Mouse (Mus musculus) megakaryocyte, embryonic 14.5 days (primary cell): ENCODE measurements around the gene Smyd3. TPM values are rescaled to one million over a fixed set of nuclear protein-coding genes. Genes with fewer than 3 reads are reported as not detected.

Experiments used
- H3K27me3 ChIP-seq: replicated peaks from 2 replicates; pipeline ENCODE3; 2012; ENCODE audit warnings: inconsistent platforms
- H3K36me3 ChIP-seq: replicated peaks from 2 replicates; pipeline ENCODE3; 2012; ENCODE audit warnings: low read length, inconsistent platforms, mixed read lengths
- H3K4me1 ChIP-seq: 2 replicates; pipeline ENCODE4 v1.6.1; 2012; ENCODE audit warnings: inconsistent platforms
- H3K4me3 ChIP-seq: replicated peaks from 2 replicates; pipeline ENCODE3; 2012; ENCODE audit warnings: moderate library complexity, mild to moderate bottlenecking, inconsistent platforms
- H3K9me3 ChIP-seq: 2 replicates; pipeline ENCODE4 v1.6.1; 2012; ENCODE audit warnings: inconsistent platforms
- FLI1 ChIP-seq: IDR thresholded peaks from 2 replicates; pipeline ENCODE4 v1.6.1; 2012; ENCODE audit warnings: low read length, inconsistent platforms, mixed read lengths
- GATA1 ChIP-seq: IDR thresholded peaks from 3 replicates; pipeline ENCODE4 v1.6.1; 2012; ENCODE audit warnings: mixed read lengths, low read length, inconsistent platforms, borderline replicate concordance
- polyA plus RNA-seq: library from polyadenylated mRNA; stranded (reverse); fragments of >175 nt; gene quantifications from 2 replicates; pipeline ENCODE4 v1.2.3, GENCODE M21; 2012; ENCODE audit warnings: low replicate concordance; ENCODE audit not compliant: insufficient read depth

Gene Smyd3
- polyA plus RNA-seq, 1 experiment = 2.4 TPM

DNA sequence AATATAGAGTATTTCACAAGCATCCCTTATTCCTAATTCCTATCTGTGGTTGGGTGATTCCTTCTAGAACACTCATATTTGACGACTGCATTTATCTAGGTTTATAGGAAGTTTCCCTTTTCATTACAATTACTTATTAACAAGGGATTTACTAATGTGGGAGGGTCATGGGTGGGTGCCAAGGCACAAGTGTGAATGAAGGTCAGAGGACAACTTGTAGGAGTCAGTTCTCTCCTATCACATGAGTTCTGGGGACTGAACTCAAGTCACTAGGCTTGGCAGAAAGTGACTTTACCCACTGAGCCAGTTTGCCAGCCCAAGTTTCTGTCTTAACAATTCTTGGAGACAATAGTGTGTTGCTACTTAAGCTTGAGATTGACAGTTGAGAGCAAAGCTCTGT, 529.7 kb downstream of the Smyd3 start:
- Histone ChIP-seq H3K4me1 (no peaks in the 10 kb centered on the region), H3K4me3 (no peak overlapping the region), H3K27me3 (no peaks in the 10 kb centered on the region), H3K36me3 (no peaks in the 10 kb centered on the region), H3K9me3 (peaks cover 6% of the 10 kb centered on the region; the same call in 1 of the 2 replicates)
- TF ChIP-seq GATA1 = no peak
- no peak for TF ChIP-seq FLI1

DNA sequence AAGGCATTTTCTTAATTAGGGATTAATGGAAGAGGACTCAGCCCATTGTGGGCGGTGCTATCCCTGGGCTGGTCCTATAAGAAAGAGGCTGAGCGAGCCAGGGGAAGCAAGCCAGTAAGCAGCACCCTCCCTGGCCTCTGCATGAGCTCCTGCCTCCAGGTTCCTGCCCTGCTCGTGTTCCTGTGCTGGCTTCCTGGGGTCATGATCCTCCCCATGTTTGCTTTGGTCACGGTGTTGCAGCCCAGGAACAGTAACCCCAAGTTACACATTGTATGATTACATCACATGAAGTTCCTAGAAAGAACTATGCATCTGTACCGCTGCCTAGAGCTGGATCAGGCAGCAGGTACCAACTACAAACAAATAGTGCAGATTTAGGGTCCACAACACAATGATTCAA, 536.2 kb downstream of the Smyd3 start:
- Histone ChIP-seq H3K27me3 (no peaks in the 10 kb centered on the region), H3K4me1 (no peaks in the 10 kb centered on the region), H3K9me3 (peaks cover 12% of the 10 kb centered on the region), H3K36me3 (no peaks in the 10 kb centered on the region), H3K4me3 (no peak overlapping the region)
- TF ChIP-seq FLI1 (no peak), GATA1 (no peak)

DNA sequence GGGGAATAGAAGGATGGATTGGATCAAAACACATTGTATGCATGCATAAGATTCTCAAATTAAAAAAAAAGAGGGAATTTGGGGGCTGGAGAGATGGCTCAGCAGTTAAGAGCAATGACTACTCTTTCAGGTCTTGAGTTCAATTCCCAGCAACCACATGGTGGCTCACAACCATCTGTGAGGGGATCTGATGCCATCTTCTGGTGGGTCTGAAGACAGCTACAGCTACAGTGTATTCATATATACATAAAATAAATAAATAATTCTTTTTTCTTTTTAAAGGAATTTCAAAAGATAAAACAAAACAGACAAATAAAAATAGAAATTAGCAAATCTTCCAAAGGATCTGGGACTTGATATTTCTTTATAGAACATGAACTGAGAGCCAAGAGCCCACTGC, 537.7 kb downstream of the Smyd3 start:
- Histone ChIP-seq H3K4me1 (no peaks in the 10 kb centered on the region), H3K9me3 (peaks cover 12% of the 10 kb centered on the region), H3K27me3 (no peaks in the 10 kb centered on the region), H3K36me3 (no peaks in the 10 kb centered on the region), H3K4me3 (no peak overlapping the region)
- TF ChIP-seq FLI1 (no peak), GATA1 (no peak)

DNA sequence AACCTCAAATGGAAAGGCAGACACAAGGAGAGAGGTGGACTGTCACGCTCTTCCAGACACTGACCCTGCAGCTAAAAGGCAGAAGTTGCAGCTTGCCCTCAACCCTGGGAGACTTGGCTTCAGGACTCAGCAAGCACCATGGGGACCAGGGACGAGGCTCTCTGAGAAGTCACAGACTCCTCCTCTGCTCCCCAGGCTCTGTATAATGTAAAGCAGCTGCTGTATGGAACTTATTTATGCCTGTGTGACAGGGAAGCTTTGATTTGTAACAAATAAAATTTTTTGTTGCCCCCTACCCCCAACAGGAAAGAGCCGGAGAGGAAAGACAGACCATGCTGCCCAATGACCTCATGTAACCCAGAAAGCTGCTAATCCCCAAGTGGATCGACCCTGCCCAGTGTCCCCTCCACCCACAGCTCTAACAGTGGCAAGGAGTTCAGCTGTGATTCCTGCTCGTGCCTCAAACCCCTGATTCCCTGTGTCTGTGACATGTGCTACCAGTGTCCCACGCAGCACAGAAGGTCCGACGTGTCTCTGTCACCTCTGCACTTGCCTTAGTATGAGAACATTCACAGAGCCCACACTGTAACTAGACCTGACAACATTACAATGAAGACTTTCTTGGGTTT, 539.1 kb downstream of the Smyd3 start:
- peaks cover 12% of the 10 kb centered on the region for H3K9me3 ChIP-seq
- H3K4me3 ChIP-seq = no peak overlapping the region
- no peaks in the 10 kb centered on the region for H3K36me3 ChIP-seq
- H3K27me3 ChIP-seq = no peaks in the 10 kb centered on the region
- H3K4me1 ChIP-seq = no peaks in the 10 kb centered on the region
- no peak for TF ChIP-seq GATA1
- TF ChIP-seq FLI1 = no peak

DNA sequence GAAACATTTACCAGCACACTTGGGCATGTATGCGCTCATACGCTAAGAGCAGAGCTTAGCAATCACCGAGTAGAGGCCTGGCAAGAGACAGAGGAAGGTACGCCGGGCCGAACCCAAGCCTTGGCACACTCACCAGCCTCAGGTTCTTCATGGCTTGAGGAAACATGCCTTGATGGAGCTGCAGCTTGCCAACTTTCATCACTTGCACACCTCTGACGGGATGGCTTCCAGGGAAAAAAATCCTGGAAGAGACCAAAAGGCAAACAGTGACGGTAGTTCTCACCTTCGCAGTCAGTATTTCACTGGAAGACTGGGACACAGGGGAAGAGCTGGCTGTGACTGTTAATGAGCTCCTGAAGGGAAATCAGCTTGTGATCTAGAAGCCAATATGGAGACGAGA, 545.8 kb downstream of the Smyd3 start:
- no peak for TF ChIP-seq GATA1
- no peak for TF ChIP-seq FLI1
- Histone ChIP-seq H3K4me3 (no peak overlapping the region), H3K27me3 (no peaks in the 10 kb centered on the region), H3K36me3 (no peaks in the 10 kb centered on the region), H3K9me3 (no peaks in the 10 kb centered on the region), H3K4me1 (no peaks in the 10 kb centered on the region)

DNA sequence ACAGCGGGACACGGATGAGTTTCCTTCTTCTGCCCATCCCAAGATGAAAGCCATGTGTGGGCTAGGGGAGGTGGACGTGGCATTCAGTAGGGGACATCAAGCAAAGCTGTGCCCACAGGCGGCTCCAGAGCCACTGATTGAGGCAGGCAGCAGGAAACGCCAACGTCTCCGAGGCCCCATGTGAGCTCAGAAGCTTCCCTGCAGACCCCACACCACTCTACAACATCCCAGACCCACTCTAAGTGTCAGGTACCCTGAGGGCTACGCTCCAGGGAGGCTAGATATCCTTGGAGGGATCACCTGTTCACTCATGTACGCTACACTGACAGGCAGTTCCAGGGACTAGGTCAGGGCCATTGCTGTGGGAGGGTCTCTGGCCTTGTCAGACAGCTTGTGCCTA, 556.2 kb downstream of the Smyd3 start:
- H3K4me1 ChIP-seq = no peaks in the 10 kb centered on the region
- TF ChIP-seq GATA1 = no peak
- TF ChIP-seq FLI1 = no peak

DNA sequence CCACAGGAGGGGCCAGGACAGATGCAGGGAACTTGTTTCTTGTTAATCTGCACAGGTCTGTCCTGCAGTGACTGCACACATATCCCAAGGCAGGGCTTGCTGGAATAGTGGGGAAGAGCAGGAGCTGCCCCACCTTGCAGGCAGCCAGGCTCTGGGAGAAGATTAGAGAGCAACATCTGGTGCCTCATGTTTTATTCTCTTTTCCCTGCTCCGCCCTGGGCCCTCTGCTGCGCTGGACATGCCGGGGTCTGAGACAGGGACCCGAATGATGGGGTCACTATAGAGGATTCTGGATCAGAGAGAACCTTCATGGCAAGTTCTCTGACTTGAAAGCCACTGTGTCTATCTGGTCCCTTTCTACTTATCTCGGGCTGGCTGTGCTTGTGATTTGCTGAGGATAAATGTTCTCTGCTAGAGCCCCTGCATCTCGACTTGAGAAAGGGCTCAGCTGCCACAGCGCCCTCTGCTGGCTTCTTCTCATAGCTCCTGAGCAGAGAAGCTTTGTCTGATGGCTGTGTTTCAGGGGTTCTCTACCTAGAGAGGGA, 557.8 kb downstream of the Smyd3 start:
- Histone ChIP-seq H3K4me3 (no peak overlapping the region), H3K4me1 (no peaks in the 10 kb centered on the region), H3K9me3 (peaks cover 7% of the 10 kb centered on the region; the same call in 1 of the 2 replicates), H3K27me3 (no peaks in the 10 kb centered on the region), H3K36me3 (no peaks in the 10 kb centered on the region)
- TF ChIP-seq GATA1 (no peak), FLI1 (no peak)

More for the DNA sequence above, 556.2 kb downstream of the Smyd3 start:
- H3K36me3 ChIP-seq = no peaks in the 10 kb centered on the region
- H3K9me3 ChIP-seq = peaks cover 9% of the 10 kb centered on the region; the same call in 1 of the 2 replicates
- H3K4me3 ChIP-seq = no peak overlapping the region
- peaks cover 2% of the 10 kb centered on the region for H3K27me3 ChIP-seq

DNA sequence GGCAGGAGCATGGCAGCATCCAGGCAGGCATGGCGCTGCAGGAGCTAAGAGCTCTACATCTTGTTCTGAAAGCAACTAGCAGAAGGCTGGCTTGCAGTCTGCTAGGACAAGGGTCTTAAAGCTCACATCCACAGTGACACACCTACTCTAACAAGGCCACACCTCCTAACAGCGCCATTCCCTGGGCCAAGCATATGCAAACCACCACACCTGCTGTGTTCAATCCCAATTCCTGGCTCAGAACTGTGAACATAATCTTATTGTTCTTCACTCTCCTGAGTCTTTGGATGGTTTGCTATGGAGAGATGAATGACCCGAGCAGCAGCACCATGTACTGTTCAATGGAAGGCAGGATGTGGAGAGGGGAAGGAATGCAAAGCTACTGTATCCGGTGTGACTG, 559.2 kb downstream of the Smyd3 start:
- Histone ChIP-seq H3K4me1 (no peaks in the 10 kb centered on the region), H3K9me3 (0 out of 2 replicates have a peak, but pooled peaks cover 6% of the 10 kb centered on the region), H3K4me3 (no peak overlapping the region), H3K36me3 (no peaks in the 10 kb centered on the region), H3K27me3 (no peaks in the 10 kb centered on the region)
- TF ChIP-seq FLI1 (no peak), GATA1 (no peak)

DNA sequence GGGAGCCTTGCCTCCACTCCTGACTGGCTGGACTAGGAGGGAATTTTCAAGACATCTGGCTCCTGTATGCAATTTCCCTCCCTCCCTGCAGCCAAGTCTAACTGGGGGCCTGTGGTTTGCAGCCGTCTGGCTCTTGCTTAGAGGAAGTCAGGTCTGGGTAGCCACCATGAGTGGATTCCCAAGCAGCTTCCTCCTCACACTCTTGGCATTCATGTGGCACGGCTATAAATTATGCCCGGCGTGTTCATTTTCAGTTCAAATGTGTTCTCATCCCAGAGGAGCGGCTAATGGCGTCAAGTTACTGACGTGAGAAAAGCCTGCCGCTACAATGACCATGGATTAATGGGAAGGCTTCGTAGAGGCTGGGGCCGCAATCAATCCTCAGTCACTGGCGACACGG, 564.9 kb downstream of the Smyd3 start:
- no peaks in the 10 kb centered on the region for H3K9me3 ChIP-seq
- H3K4me3 ChIP-seq = no peak overlapping the region
- H3K27me3 ChIP-seq = no peaks in the 10 kb centered on the region
- no peaks in the 10 kb centered on the region for H3K4me1 ChIP-seq
- TF ChIP-seq FLI1 (no peak), GATA1 (no peak)
- no peaks in the 10 kb centered on the region for H3K36me3 ChIP-seq

DNA sequence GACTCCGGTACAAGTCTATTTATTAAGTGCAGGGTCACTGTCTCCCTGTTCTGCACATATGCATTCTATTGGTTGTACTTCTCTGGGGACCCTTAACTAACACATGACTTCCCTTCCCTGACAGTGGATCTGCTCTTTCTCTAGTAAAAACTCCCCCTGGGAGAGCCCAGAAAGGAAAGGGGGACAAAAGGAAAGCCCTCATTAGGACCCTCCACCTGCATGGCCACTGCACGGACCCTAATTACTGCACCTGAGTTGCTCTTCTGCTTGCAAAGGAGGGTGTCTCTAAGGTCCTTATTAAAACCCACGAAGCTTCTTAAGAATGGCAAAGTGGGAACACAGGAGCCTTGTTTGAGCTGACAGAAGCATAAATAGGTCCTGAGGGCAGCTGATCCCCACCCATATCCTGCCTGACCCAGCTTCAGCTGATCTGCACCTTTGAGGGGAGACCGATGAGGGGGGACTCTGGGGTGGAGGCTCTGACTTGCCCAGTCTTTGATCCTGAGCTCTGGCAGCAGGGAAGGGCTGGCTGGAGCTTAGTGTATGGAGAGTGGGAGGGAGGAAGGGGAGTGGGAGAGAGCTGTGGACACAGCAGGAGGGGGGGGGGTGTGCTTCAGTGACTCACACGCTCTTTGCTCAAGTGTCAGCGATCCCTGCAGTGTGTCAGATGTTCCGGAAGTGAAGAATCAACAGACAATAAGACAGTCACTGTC, 575.4 kb downstream of the Smyd3 start:
- Histone ChIP-seq H3K4me3 (no peak overlapping the region), H3K9me3 (no peaks in the 10 kb centered on the region), H3K4me1 (no peaks in the 10 kb centered on the region), H3K36me3 (no peaks in the 10 kb centered on the region), H3K27me3 (peaks cover 8% of the 10 kb centered on the region)
- TF ChIP-seq FLI1 (no peak), GATA1 (no peak)
